Mouse (Mus musculus): Measurements from ENCODE around the gene Ggta1. TPM values are rescaled to one million over a fixed set of nuclear protein-coding genes. Genes with fewer than 3 reads are reported as not detected.
A peak's percentile ranks its signal among the peaks of the same experiment; 100 is the strongest.

The Ggta1 gene
- total and polyA plus RNA-seq, 3 experiments: 40.5 to 55.8 (median 46.9) TPM

- no peaks in the 10 kb centered on the region for H3K9me3 ChIP-seq (replicated peaks; ENCODE audit: low read length)
- H3K4me3 ChIP-seq (replicated peaks in 1 of 3; ENCODE audit: low read depth in 2 of 3, low read length in 2 of 3, poor library complexity in 1 of 3): no peak overlapping the region
- no peak overlapping the region for H3K4me2 ChIP-seq (ENCODE audit: insufficient read depth, low read depth, poor library complexity, severe bottlenecking)
- dilution Hi-C loops (cut with MboI; ENCODE audit: extremely low pct_ligation_motif_present, extremely low pct_unique_long_range_greater_than_20kb, low sequenced_read_pairs): no loop called here
- no peak for TF ChIP-seq MAFK (IDR thresholded peaks at IDR 0.05; ENCODE audit: insufficient replicate concordance, low read length)
- TF ChIP-seq MAZ (IDR thresholded peaks at IDR 0.05; ENCODE audit: low read depth, low read length): no peak
- H3K4me1 ChIP-seq (ENCODE audit: control insufficient read depth in 1 of 2, insufficient read depth in 2 of 2): peaks cover 3 to 30% of the 10 kb centered on the region in 2 experiments; a peak in 3 of 4 replicates
- H3K27ac ChIP-seq (ENCODE audit: insufficient read depth, low read depth): no peak overlapping the region
- H3K27me3 ChIP-seq (replicated peaks): no peaks in the 10 kb centered on the region
- no peak for DNase-seq (ENCODE audit: extremely low read depth)
- H3K36me3 ChIP-seq (replicated peaks in 1 of 2; ENCODE audit: control insufficient read depth in 1 of 2, insufficient read depth in 1 of 2, low read length in 1 of 2): no peaks in the 10 kb centered on the region
- H3K79me2 ChIP-seq (replicated peaks; ENCODE audit: control insufficient read depth, extremely low read depth, insufficient read depth, poor library complexity, severe bottlenecking): no peaks in the 10 kb centered on the region
- in situ Hi-C loops (cut with MboI; ENCODE audit: low pct_ligation_motif_present, low pct_unique_long_range_greater_than_20kb, low sequenced_read_pairs): no loop called here
- no peak overlapping the region for H3K9ac ChIP-seq (ENCODE audit: insufficient read depth, low read depth)
These were observed 4.8 kb upstream of the Ggta1 start for GRCm38 (mm10) chr2:35467855-35468254.

- no peak for TF ChIP-seq ZNF384 (IDR thresholded peaks at IDR 0.05; ENCODE audit: low read depth, low read length)
- TF ChIP-seq ETS1 (conservative IDR thresholded peaks at IDR 0.05; ENCODE audit: low read depth, low read length): 0 out of 2 replicates have a peak, but pooled peaks have one; percentile 9
- TF ChIP-seq MXI1 (IDR thresholded peaks at IDR 0.05; ENCODE audit: low read depth, low read length): no peak
- no peak for TF ChIP-seq MYC (IDR thresholded peaks at IDR 0.05; ENCODE audit: low read depth, low read length)
- TF ChIP-seq MAFK (IDR thresholded peaks at IDR 0.05; ENCODE audit: insufficient replicate concordance, low read length): 0 out of 2 replicates have a peak, but pooled peaks have one; percentile 18
- TF ChIP-seq RAD21 (IDR thresholded peaks at IDR 0.05; ENCODE audit: low read depth, low read length): no peak
- no peak for TF ChIP-seq TCF12 (IDR thresholded peaks at IDR 0.05; ENCODE audit: low read depth, low read length)
- TF ChIP-seq JUND (conservative IDR thresholded peaks at IDR 0.05; ENCODE audit: low read depth, low read length): peak; percentile 42; the same call in 1 of the 2 replicates
- no peaks in the 10 kb centered on the region for H3K9me3 ChIP-seq (replicated peaks; ENCODE audit: low read length)
- no peaks in the 10 kb centered on the region for H3K36me3 ChIP-seq (replicated peaks in 1 of 2; ENCODE audit: control insufficient read depth in 1 of 2, insufficient read depth in 1 of 2, low read length in 1 of 2)
- no peak for DNase-seq (ENCODE audit: extremely low read depth)
- no peak overlapping the region for H3K27ac ChIP-seq (ENCODE audit: insufficient read depth, low read depth)
- no peak overlapping the region for H3K4me2 ChIP-seq (ENCODE audit: insufficient read depth, low read depth, poor library complexity, severe bottlenecking)
- H3K4me1 ChIP-seq (ENCODE audit: control insufficient read depth in 1 of 2, insufficient read depth in 2 of 2): peaks cover 3 to 33% of the 10 kb centered on the region in 2 experiments; a peak in 3 of 4 replicates
- H3K4me3 ChIP-seq (replicated peaks in 1 of 3; ENCODE audit: low read depth in 2 of 3, low read length in 2 of 3, poor library complexity in 1 of 3): no peak overlapping the region
- H3K79me2 ChIP-seq (replicated peaks; ENCODE audit: control insufficient read depth, extremely low read depth, insufficient read depth, poor library complexity, severe bottlenecking): peaks cover 4% of the 10 kb centered on the region
- dilution Hi-C loops (cut with MboI; ENCODE audit: extremely low pct_ligation_motif_present, extremely low pct_unique_long_range_greater_than_20kb, low sequenced_read_pairs): no loop called here
- in situ Hi-C loops (cut with MboI; ENCODE audit: low pct_ligation_motif_present, low pct_unique_long_range_greater_than_20kb, low sequenced_read_pairs): no loop called here
- H3K27me3 ChIP-seq (replicated peaks): no peaks in the 10 kb centered on the region
- no peak overlapping the region for H3K9ac ChIP-seq (ENCODE audit: insufficient read depth, low read depth)
These were observed 2.6 kb upstream of the Ggta1 start for GRCm38 (mm10) chr2:35465677-35466076.

DNA sequence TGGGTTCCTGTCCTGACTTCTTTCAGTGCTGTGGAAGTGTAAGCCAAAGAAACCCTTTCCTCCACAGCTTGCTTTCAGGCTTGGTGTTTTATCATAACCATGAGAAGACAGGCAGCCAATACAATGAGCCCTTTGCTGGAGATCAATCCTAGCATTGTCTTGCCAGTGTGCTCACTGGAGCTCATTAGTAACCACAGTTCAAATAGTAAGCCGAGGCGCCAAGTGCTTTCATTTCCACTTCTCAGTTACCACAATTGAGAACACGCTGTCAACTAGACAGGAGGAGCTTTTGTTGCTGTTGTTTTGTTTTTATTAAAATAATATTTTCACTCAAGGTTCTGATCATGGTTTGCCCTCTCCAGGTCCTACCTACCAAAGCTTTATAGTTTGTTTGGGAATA lies 1.5 kb upstream of the Ggta1 start:
- DNase-seq (ENCODE audit: extremely low read depth): no peak
- H3K27ac ChIP-seq (ENCODE audit: insufficient read depth, low read depth): peak overlapping the region; percentile 90
- peaks cover 3 to 39% of the 10 kb centered on the region in 2 experiments; a peak in 3 of 4 replicates for H3K4me1 ChIP-seq (ENCODE audit: control insufficient read depth in 1 of 2, insufficient read depth in 2 of 2)
- peaks cover 14% of the 10 kb centered on the region for H3K79me2 ChIP-seq (replicated peaks; ENCODE audit: control insufficient read depth, extremely low read depth, insufficient read depth, poor library complexity, severe bottlenecking)
- H3K4me3 ChIP-seq (replicated peaks in 1 of 3; ENCODE audit: low read depth in 2 of 3, low read length in 2 of 3, poor library complexity in 1 of 3): peak overlapping the region in 2 of 3 experiments; percentile 50 to 52
- H3K36me3 ChIP-seq (replicated peaks in 1 of 2; ENCODE audit: control insufficient read depth in 1 of 2, insufficient read depth in 1 of 2, low read length in 1 of 2): peaks cover 0 to 1% of the 10 kb centered on the region in 2 experiments
- H3K9ac ChIP-seq (ENCODE audit: insufficient read depth, low read depth): peak overlapping the region; percentile 59; the same call in 1 of the 2 replicates
- in situ Hi-C loops (cut with MboI; ENCODE audit: low pct_ligation_motif_present, low pct_unique_long_range_greater_than_20kb, low sequenced_read_pairs): loop anchor here (5.0 kb wide), 1 partner anchor 33 kb away; no protein-coding TSS in a partner anchor
- peak overlapping the region; percentile 68 for H3K4me2 ChIP-seq (ENCODE audit: insufficient read depth, low read depth, poor library complexity, severe bottlenecking)
- H3K27me3 ChIP-seq (replicated peaks): no peaks in the 10 kb centered on the region
- dilution Hi-C loops (cut with MboI; ENCODE audit: extremely low pct_ligation_motif_present, extremely low pct_unique_long_range_greater_than_20kb, low sequenced_read_pairs): no loop called here
- H3K9me3 ChIP-seq (replicated peaks; ENCODE audit: low read length): no peaks in the 10 kb centered on the region
- TF ChIP-seq NRF1 (IDR thresholded peaks at IDR 0.05; ENCODE audit: low read depth, low read length): no peak
- no peak for TF ChIP-seq HCFC1 (IDR thresholded peaks at IDR 0.05; ENCODE audit: low read depth, low read length)
- TF ChIP-seq USF1 (IDR thresholded peaks at IDR 0.05; ENCODE audit: low read depth, low read length): no peak
- no peak for TF ChIP-seq CHD2 (IDR thresholded peaks at IDR 0.05; ENCODE audit: low read length)
- TF ChIP-seq MEF2A (IDR thresholded peaks at IDR 0.05; ENCODE audit: borderline replicate concordance, low read depth, low read length): no peak
- TF ChIP-seq POLR2A (IDR thresholded peaks at IDR 0.05; ENCODE audit: low read depth, low read length): no peak
- peak; percentile 52; the same call in 1 of the 2 replicates for TF ChIP-seq EP300 (IDR thresholded peaks at IDR 0.05; ENCODE audit: low read length)
- no peak for TF ChIP-seq USF2 (conservative IDR thresholded peaks at IDR 0.05; ENCODE audit: low read depth, low read length)
- TF ChIP-seq ZMIZ1 (IDR thresholded peaks at IDR 0.05; ENCODE audit: low read depth, low read length): no peak; the same call in 1 of the 2 replicates
- no peak for TF ChIP-seq JUN (IDR thresholded peaks at IDR 0.05; ENCODE audit: insufficient read depth, low read depth, low read length)
- no peak for TF ChIP-seq RAD21 (IDR thresholded peaks at IDR 0.05; ENCODE audit: low read depth, low read length)
- no peak for TF ChIP-seq RCOR1 (conservative IDR thresholded peaks at IDR 0.05; ENCODE audit: low read depth, low read length)
- TF ChIP-seq BHLHE40 (IDR thresholded peaks at IDR 0.05; ENCODE audit: low read depth, low read length): no peak
- TF ChIP-seq CHD1 (IDR thresholded peaks at IDR 0.05; ENCODE audit: low read depth, low read length): no peak
- TF ChIP-seq ELF1 (IDR thresholded peaks at IDR 0.05; ENCODE audit: low read depth, low read length): no peak
- no peak for TF ChIP-seq GABPA (IDR thresholded peaks at IDR 0.05; ENCODE audit: insufficient replicate concordance, low read depth, low read length)
- TF ChIP-seq TCF12 (IDR thresholded peaks at IDR 0.05; ENCODE audit: low read depth, low read length): no peak
- TF ChIP-seq MAZ (IDR thresholded peaks at IDR 0.05; ENCODE audit: low read depth, low read length): no peak
- TF ChIP-seq UBTF (IDR thresholded peaks at IDR 0.05; ENCODE audit: low read depth, low read length): no peak

Measured in CH12.LX (cell line).